Mouse (Mus musculus): ENCODE measurements at regions not wholly inside any gene's neighbourhood (a gene's known extent, or its start where the extent isn't known, plus 50 kb on each side); places are given as distances from the start of the nearest gene placed in this dataset.
A peak's percentile ranks its signal among the peaks of the same experiment; 100 is the strongest.

DNA sequence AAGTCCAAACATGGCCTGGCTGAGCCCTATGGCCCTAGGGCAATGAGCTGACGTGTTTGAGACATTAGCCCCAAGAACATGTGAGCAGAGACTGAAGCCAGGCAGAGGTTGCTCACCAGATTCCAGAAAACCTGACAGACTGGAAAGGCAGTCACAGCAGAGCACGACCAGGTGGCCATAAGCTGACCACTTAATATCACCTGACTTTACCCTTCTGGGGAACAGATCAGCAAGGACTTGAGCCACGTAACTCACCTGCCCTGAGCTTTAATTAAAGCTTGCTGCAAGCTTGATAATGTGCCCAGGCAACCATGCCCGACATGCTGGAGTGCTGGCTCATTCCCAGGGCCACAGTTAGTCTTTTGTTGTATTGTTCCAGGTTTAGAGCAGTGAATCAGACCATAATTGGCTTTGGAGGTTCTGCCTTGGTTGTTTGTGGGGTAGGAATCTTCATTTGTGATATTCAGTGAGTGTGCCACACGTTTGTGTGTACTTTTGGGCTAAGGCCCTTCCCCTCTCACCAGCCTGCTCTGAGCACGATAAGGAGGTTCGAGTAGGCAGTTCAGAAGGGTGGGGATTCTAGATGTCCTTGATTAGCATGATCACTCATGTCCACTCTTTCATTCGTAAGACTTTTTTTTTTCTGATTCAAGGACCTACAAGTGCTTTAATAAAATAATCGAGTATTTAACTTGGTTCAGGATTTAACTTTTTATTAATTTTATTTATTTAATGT, 52.1 kb upstream of the Nabp1 start:
- ATAC-seq (ENCODE audit: insufficient number of reproducible peaks, insufficient read depth, low FRiP score, low TSS enrichment, low read depth): no peak

GRCm38 (mm10) chr1:51529653-51530052, 51.4 kb upstream of the Nabp1 start:
- Histone ChIP-seq H3K27me3 (no peaks in the 10 kb centered on the region), H3K4me1 (replicated peaks) (peaks cover 7% of the 10 kb centered on the region), H3K9me3 (no peaks in the 10 kb centered on the region), H3K9ac (replicated peaks) (no peak overlapping the region), H3K27ac (0 out of 2 replicates have a peak overlapping the region, but pooled peaks have one; percentile 47), H3K36me3 (no peaks in the 10 kb centered on the region), H3K4me3 (replicated peaks) (no peak overlapping the region), H3K4me2 (no peak overlapping the region)
- ATAC-seq (ENCODE audit: insufficient number of reproducible peaks, insufficient read depth, low FRiP score, low TSS enrichment, low read depth): no peak
- 57% methylated on average over 5 of the region's 5 CpGs for WGBS

More for the DNA sequence above, 52.1 kb upstream of the Nabp1 start:
- H3K27me3 ChIP-seq: no peaks in the 10 kb centered on the region
- no peaks in the 10 kb centered on the region for H3K36me3 ChIP-seq
- H3K4me2 ChIP-seq: no peak overlapping the region
- H3K27ac ChIP-seq: 0 out of 2 replicates have a peak overlapping the region, but pooled peaks have one; percentile 47
- no peaks in the 10 kb centered on the region for H3K9me3 ChIP-seq
- peaks cover 7% of the 10 kb centered on the region for H3K4me1 ChIP-seq (replicated peaks)
- 69% methylated on average over 9 of the region's 9 CpGs for WGBS
- H3K4me3 ChIP-seq (replicated peaks): no peak overlapping the region
- H3K9ac ChIP-seq (replicated peaks): no peak overlapping the region

DNA sequence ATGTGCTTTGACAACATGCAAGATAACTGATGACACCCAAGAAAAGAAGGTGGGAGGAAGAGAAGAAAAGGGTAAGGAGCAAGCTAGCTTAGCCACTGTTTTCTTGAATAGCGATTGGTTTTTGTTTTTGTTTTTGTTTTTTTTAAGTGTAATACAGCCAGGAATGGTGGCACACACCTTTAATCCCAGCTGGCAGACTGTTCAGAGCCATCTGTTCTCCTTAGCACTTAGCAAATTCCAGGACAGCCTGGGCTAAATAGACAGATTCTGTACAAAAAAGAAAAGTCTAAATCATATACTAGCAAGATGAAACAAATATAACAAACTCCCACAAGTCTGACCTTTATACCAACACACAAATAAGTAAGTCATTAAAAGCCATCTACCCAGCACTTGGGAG, 50.4 kb upstream of the Nabp1 start:
- Histone ChIP-seq H3K4me1 (replicated peaks) (peaks cover 7% of the 10 kb centered on the region), H3K27ac (no peak overlapping the region), H3K36me3 (no peaks in the 10 kb centered on the region), H3K4me3 (replicated peaks) (no peak overlapping the region), H3K27me3 (no peaks in the 10 kb centered on the region), H3K9me3 (no peaks in the 10 kb centered on the region), H3K9ac (replicated peaks) (no peak overlapping the region), H3K4me2 (no peak overlapping the region)
- no peak for ATAC-seq (ENCODE audit: insufficient number of reproducible peaks, insufficient read depth, low FRiP score, low TSS enrichment, low read depth)
- 79% methylated on average over 1 of the region's 1 CpGs for WGBS
